Mouse (Mus musculus) liver, adult 2 months (tissue): ENCODE data around the gene Gm45062. TPM values are rescaled to one million over a fixed set of nuclear protein-coding genes. Genes with fewer than 3 reads are reported as not detected.
A peak's percentile ranks its signal among the peaks of the same experiment; 100 is the strongest.

Source experiments
- DNase-seq: peaks from one replicate; pipeline ENCODE4 v3.0.0-alpha.2; 2011; ENCODE audit warnings: low read depth, low spot score; ENCODE audit errors: extremely low read depth
- H3K27ac ChIP-seq: fragments of 200-500 bp; replicated peaks from 2 replicates; pipeline ENCODE4 v1.5.1; 2012; ENCODE audit warnings: low read depth, mild to moderate bottlenecking, control low read depth, inconsistent platforms, low read length; ENCODE audit not compliant: insufficient read depth
- H3K27me3 ChIP-seq: fragments of 200-500 bp; 2 replicates; pipeline ENCODE4 v1.6.1; 2012; ENCODE audit warnings: mild to moderate bottlenecking, moderate library complexity, low read length, inconsistent platforms; ENCODE audit not compliant: control insufficient read depth, insufficient read depth
- H3K36me3 ChIP-seq: fragments of 200-500 bp; 2 replicates; pipeline ENCODE4 v1.6.1; 2012; ENCODE audit warnings: low read length, inconsistent platforms; ENCODE audit not compliant: control insufficient read depth, insufficient read depth
- H3K4me1 ChIP-seq: fragments of 200-500 bp; 2 replicates; pipeline ENCODE4 v1.6.1; 2011; ENCODE audit warnings: low read length; ENCODE audit not compliant: control insufficient read depth, insufficient read depth
- H3K4me3 ChIP-seq: fragments of 200-500 bp; 2 replicates; pipeline ENCODE4 v1.5.1; 2011; ENCODE audit warnings: low read depth, mild to moderate bottlenecking, control low read depth, low read length, moderate library complexity; ENCODE audit not compliant: insufficient read depth
- H3K79me2 ChIP-seq: fragments of 200-500 bp; 2 replicates; pipeline ENCODE4 v1.6.1; 2012; ENCODE audit warnings: inconsistent platforms, mild to moderate bottlenecking, low read length, moderate library complexity; ENCODE audit not compliant: control insufficient read depth, insufficient read depth
- H3K9ac ChIP-seq: fragments of 200-500 bp; 2 replicates; pipeline ENCODE4 v1.6.1; 2012; ENCODE audit warnings: low read depth, mild to moderate bottlenecking, control low read depth, inconsistent platforms, low read length
- CTCF ChIP-seq: fragments of 200-500 bp; IDR thresholded peaks from 2 replicates; pipeline ENCODE4 v1.5.1; 2011; ENCODE audit warnings: low read depth, low read length, control low read depth
- POLR2A ChIP-seq: fragments of 200-500 bp; IDR thresholded peaks from 2 replicates; pipeline ENCODE4 v1.6.1; 2011; ENCODE audit warnings: low read length, control low read depth; ENCODE audit not compliant: insufficient read depth; ENCODE audit errors: extremely low read depth
- WGBS: fragments of 180-500 bp; shearing (Covaris S2); methylation state at CpG from one replicate; pipeline ENCODE4 v1.1.7; 2018; 5-methylcytosine and 5-hydroxymethylcytosine counted together
- polyA plus RNA-seq: library from polyadenylated mRNA; depleted of rRNA; stranded (reverse); fragments of >200 nt; gene quantifications from 2 replicates; pipeline ENCODE4 v1.2.3, GENCODE M21; 2012
- total RNA-seq: library from RNA; depleted of rRNA; stranded (reverse); fragments of >200 nt; gene quantifications from 2 replicates; pipeline ENCODE4 v1.2.3, GENCODE M21; 2014

Gm45062 gene
- total and polyA plus RNA-seq, 2 experiments, result 0.70 to 2.0 TPM

DNA sequence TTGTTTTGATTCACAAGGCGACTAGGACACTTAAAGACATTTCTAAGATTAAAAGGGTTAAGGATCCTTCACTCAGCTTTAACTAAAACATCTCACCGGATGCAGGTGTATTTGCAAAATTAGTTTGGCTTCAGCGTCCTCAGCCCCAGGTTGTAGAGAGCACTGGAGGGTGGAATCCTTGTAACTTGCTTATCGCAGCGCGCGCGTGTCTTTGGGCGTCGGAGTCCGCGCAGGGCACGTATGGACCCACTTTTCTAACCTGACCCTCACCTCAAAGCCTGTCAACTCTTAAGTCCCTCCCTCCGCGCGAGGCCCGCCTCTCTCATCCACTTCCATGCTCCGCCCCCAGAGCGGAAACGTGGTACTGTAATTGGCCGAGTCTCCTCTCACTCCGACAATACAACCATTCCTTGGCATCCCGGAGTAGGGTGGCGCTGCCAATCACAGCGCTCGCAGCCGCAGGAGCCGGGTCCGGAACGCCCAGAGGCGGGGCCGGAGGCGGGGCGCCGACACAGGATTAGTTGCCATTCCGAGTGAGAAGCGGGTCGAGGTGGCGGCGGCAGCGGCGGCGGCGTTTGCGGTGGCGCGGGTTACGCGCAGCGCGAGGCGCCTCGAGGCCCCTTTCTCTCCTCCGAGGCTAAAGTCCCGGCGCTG lies 249.8 kb downstream of the Gm45062 start:
- Histone ChIP-seq H3K27ac (peak overlapping the region; percentile 95), H3K36me3 (no peaks in the 10 kb centered on the region; the same call in 1 of the 2 replicates), H3K4me3 (peak overlapping the region; percentile 80), H3K9ac (peak overlapping the region; percentile 97), H3K4me1 (peaks cover 7% of the 10 kb centered on the region; the same call in 1 of the 2 replicates), H3K79me2 (peaks cover 6% of the 10 kb centered on the region; the same call in 1 of the 2 replicates), H3K27me3 (no peaks in the 10 kb centered on the region)
- under 1% methylated on average over 56 of the region's 56 CpGs for WGBS
- DNase-seq, result peak; percentile 97
- peak; percentile 93 for TF ChIP-seq POLR2A
- TF ChIP-seq CTCF, result no peak

DNA sequence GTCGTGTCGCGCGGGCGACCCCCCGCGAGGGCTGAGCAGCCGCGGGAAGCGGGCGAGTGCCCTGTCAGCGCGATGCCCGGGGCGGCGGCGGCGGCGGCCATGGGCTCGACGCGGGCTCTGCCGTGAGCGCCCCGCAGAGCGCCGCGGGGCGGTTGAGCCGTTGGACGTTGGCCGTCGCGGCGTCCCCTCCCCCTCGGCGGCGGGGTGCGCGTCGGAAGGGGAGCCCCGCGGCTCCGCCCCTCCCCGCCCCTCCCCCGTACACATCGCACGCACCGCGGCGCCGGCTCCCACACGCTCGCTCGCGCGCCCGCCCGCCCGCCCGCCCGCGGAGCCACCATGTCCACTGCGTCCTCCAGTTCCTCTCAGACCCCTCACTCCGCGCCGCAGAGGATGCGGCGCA lies 250.3 kb downstream of the Gm45062 start, which contains the start of gene Glcci1:
Glcci1 (plus strand) TSS at position 50 of the 400 bp plus-strand sequence.
- Histone ChIP-seq H3K79me2 (peaks cover 6% of the 10 kb centered on the region; the same call in 1 of the 2 replicates), H3K9ac (peak within 1 kb of the TSS; percentile 98), H3K4me1 (peaks cover 7% of the 10 kb centered on the region; the same call in 1 of the 2 replicates), H3K36me3 (no peaks in the 10 kb centered on the region; the same call in 1 of the 2 replicates), H3K27ac (peak within 1 kb of the TSS; percentile 95), H3K4me3 (peak within 1 kb of the TSS; percentile 80), H3K27me3 (no peaks in the 10 kb centered on the region)
- TF ChIP-seq POLR2A (no peak), CTCF (no peak)
- 1% methylated on average over 24 of the region's 69 CpGs for WGBS
- DNase-seq, result peak; percentile 30

DNA sequence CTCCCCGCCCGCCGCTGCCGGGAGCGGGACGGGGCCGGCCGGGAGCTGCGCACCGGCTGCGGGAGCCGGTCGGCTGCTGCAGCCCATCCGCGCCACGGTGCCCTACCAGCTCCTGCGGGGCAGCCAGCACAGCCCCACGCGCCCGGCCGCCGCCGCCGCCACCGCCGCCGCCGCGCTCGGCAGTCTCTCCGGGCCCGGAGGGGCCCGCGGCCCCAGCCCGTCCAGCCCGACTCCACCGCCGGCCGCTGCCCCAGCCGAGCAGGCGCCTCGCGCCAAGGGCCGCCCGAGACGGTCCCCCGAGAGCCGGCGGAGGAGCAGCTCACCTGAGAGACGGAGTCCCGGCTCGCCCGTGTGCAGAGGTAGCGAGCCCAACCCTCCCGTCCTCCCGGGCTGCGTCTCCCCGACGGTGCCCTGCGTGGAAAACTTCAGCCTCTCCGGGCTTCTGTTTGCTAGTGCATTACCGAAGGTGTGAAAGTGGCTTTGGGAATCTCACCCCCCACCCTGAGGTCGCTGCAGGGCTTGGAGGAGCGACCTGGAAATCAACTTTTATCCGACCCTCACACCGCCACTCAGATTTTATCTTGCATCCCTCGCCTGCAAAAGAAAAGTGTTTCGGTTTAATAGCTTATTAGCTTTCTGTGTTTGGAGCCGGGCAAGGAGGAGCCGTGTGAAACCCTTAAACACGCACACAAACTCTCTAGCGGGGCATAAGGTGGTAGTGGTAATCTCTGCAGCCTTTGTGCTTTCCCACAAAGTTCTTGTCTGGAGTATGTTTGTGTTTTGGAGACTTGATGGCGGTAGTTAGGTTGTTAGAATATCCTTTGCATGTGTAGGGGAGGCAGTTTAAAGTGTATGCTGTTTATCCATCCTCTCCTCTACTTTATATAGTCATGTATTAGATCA lies 251.0 kb downstream of the Gm45062 start:
- H3K27me3 ChIP-seq, result no peaks in the 10 kb centered on the region
- H3K79me2 ChIP-seq, result peaks cover 6% of the 10 kb centered on the region; the same call in 1 of the 2 replicates
- H3K4me3 ChIP-seq, result peak overlapping the region; percentile 80
- H3K27ac ChIP-seq, result peak overlapping the region; percentile 66
- under 1% methylated on average over 53 of the region's 73 CpGs for WGBS
- H3K4me1 ChIP-seq, result peaks cover 7% of the 10 kb centered on the region; the same call in 1 of the 2 replicates
- TF ChIP-seq CTCF, result no peak
- TF ChIP-seq POLR2A, result no peak
- peak; percentile 27 for DNase-seq
- peak overlapping the region; percentile 98 for H3K9ac ChIP-seq
- H3K36me3 ChIP-seq, result no peaks in the 10 kb centered on the region; the same call in 1 of the 2 replicates

DNA sequence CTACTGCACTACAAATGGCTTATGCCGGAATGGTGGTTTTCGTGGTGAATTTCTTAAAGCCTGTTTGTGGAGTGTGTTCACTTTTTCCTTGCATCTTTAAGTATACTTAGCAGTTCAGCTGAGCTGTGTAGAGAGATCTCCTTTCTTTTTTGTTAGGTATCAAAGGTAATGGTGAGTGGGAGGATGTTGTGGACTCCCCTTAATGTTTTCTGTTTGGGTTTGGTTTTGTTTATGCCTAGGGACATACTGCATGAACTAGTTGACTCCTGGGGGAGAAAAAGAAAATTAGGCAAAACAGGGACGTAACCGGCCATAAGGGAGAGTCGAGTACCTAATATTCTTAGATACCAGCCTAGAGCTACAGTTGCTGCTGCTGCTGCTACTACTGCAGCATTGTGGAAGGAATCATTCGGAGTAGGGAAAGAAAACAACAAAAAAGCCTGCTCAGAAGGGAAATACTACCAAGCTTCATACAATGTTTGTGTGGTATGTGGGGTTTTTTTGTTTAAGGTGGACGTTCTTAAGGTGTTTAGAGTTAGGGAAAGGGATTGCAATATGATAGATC lies 251.7 kb downstream of the Gm45062 start:
- H3K27ac ChIP-seq, result no peak overlapping the region
- H3K4me3 ChIP-seq, result peak overlapping the region; percentile 80; the same call in 1 of the 2 replicates
- no peak for DNase-seq
- peaks cover 6% of the 10 kb centered on the region; the same call in 1 of the 2 replicates for H3K79me2 ChIP-seq
- peaks cover 7% of the 10 kb centered on the region; the same call in 1 of the 2 replicates for H3K4me1 ChIP-seq
- H3K36me3 ChIP-seq, result no peaks in the 10 kb centered on the region; the same call in 1 of the 2 replicates
- whole genome bisulfite sequencing, result 16% methylated on average over 7 of the region's 7 CpGs
- no peak for TF ChIP-seq CTCF
- TF ChIP-seq POLR2A, result no peak
- H3K27me3 ChIP-seq, result no peaks in the 10 kb centered on the region
- no peak overlapping the region for H3K9ac ChIP-seq

DNA sequence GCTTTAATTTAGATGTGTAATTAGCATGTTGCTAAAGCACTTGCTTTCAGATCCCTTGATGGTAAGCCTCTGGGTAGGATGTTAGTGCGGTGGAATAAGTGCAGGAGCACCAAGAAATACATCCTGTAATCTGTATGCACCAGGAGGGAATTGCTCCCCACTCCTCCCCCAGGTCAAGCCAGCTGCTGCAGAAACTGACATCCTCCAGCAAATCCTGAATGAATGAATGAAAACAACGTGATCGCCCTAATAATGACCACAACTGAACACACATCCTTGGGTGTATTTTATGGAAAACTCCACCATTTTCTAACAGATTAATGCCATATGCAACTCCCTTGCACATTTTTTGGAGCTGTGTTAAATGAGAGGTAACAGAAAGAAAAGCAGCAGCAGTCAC lies 252.2 kb downstream of the Gm45062 start:
- Histone ChIP-seq H3K9ac (no peak overlapping the region), H3K4me1 (peaks cover 7% of the 10 kb centered on the region; the same call in 1 of the 2 replicates), H3K79me2 (peaks cover 6% of the 10 kb centered on the region; the same call in 1 of the 2 replicates), H3K4me3 (no peak overlapping the region), H3K27me3 (no peaks in the 10 kb centered on the region), H3K27ac (no peak overlapping the region), H3K36me3 (no peaks in the 10 kb centered on the region; the same call in 1 of the 2 replicates)
- DNase-seq, result no peak
- TF ChIP-seq POLR2A (no peak), CTCF (no peak)
- 67% methylated on average over 3 of the region's 3 CpGs for WGBS
